Mouse (Mus musculus): Measurements from ENCODE around the gene Ablim1. TPM values are rescaled to one million over a fixed set of nuclear protein-coding genes. Genes with fewer than 3 reads are reported as not detected.

The Ablim1 gene
- polyA plus RNA-seq, 1 experiment from 2014 or later, result 16.4 TPM

GRCm38 (mm10) chr19:57240259-57240658 lies 74.5 kb downstream of the Ablim1 start:
- no peak for DNase-seq (ENCODE audit: low spot score)
- H3K36me3 ChIP-seq, result no peaks in the 10 kb centered on the region
- peaks cover 18% of the 10 kb centered on the region for H3K4me1 ChIP-seq
- no peak overlapping the region for H3K4me3 ChIP-seq
- WGBS, result 73% methylated on average over 6 of the region's 6 CpGs
- H3K27ac ChIP-seq, result no peak overlapping the region
- no peaks in the 10 kb centered on the region for H3K9me3 ChIP-seq (replicated peaks)
- no peaks in the 10 kb centered on the region for H3K27me3 ChIP-seq (ENCODE audit: low read depth, poor library complexity, severe bottlenecking)

- Histone ChIP-seq H3K36me3 (no peaks in the 10 kb centered on the region), H3K27me3 (ENCODE audit: low read depth, poor library complexity, severe bottlenecking) (no peaks in the 10 kb centered on the region), H3K9me3 (replicated peaks) (no peaks in the 10 kb centered on the region), H3K27ac (no peak overlapping the region), H3K4me3 (no peak overlapping the region), H3K4me1 (peaks cover 16% of the 10 kb centered on the region)
- WGBS, result 86% methylated on average over 11 of the region's 11 CpGs
- no peak for DNase-seq (ENCODE audit: low spot score)
Measured at GRCm38 (mm10) chr19:57239176-57239784, 75.4 kb downstream of the Ablim1 start.

- 80% methylated on average over 7 of the region's 7 CpGs for WGBS
- no peak overlapping the region for H3K27ac ChIP-seq
- H3K4me1 ChIP-seq, result peaks cover 14% of the 10 kb centered on the region
- H3K36me3 ChIP-seq, result no peaks in the 10 kb centered on the region
- no peak overlapping the region for H3K4me3 ChIP-seq
- H3K27me3 ChIP-seq (ENCODE audit: low read depth, poor library complexity, severe bottlenecking), result no peaks in the 10 kb centered on the region
- H3K9me3 ChIP-seq (replicated peaks), result no peaks in the 10 kb centered on the region
- DNase-seq (ENCODE audit: low spot score), result no peak
Measured at GRCm38 (mm10) chr19:57238461-57238860, 76.3 kb downstream of the Ablim1 start.

- peaks cover 14% of the 10 kb centered on the region for H3K4me1 ChIP-seq
- no peaks in the 10 kb centered on the region for H3K9me3 ChIP-seq (replicated peaks)
- 91% methylated on average over 6 of the region's 6 CpGs for WGBS
- no peak overlapping the region for H3K4me3 ChIP-seq
- H3K27ac ChIP-seq, result no peak overlapping the region
- DNase-seq (ENCODE audit: low spot score), result no peak
- no peaks in the 10 kb centered on the region for H3K36me3 ChIP-seq
- H3K27me3 ChIP-seq (ENCODE audit: low read depth, poor library complexity, severe bottlenecking), result no peaks in the 10 kb centered on the region
Measured at GRCm38 (mm10) chr19:57237534-57237933, 77.2 kb downstream of the Ablim1 start.

GRCm38 (mm10) chr19:57236647-57237046 lies 78.1 kb downstream of the Ablim1 start:
- 79% methylated on average over 15 of the region's 15 CpGs for WGBS
- peaks cover 7% of the 10 kb centered on the region for H3K4me1 ChIP-seq
- no peak for DNase-seq (ENCODE audit: low spot score)
- no peaks in the 10 kb centered on the region for H3K27me3 ChIP-seq (ENCODE audit: low read depth, poor library complexity, severe bottlenecking)
- H3K27ac ChIP-seq, result no peak overlapping the region
- H3K4me3 ChIP-seq, result no peak overlapping the region
- no peaks in the 10 kb centered on the region for H3K36me3 ChIP-seq
- no peaks in the 10 kb centered on the region for H3K9me3 ChIP-seq (replicated peaks)

- DNase-seq (ENCODE audit: low spot score), result no peak
- no peak overlapping the region for H3K27ac ChIP-seq
- no peaks in the 10 kb centered on the region for H3K36me3 ChIP-seq
- WGBS, result 96% methylated on average over 2 of the region's 2 CpGs
- H3K4me1 ChIP-seq, result peaks cover 1% of the 10 kb centered on the region; the same call in 1 of the 2 replicates
- no peaks in the 10 kb centered on the region for H3K27me3 ChIP-seq (ENCODE audit: low read depth, poor library complexity, severe bottlenecking)
- H3K9me3 ChIP-seq (replicated peaks), result no peaks in the 10 kb centered on the region
- no peak overlapping the region for H3K4me3 ChIP-seq
Measured at GRCm38 (mm10) chr19:57235931-57236330, 78.8 kb downstream of the Ablim1 start.

- 78% methylated on average over 4 of the region's 4 CpGs for WGBS
- no peaks in the 10 kb centered on the region for H3K27me3 ChIP-seq (ENCODE audit: low read depth, poor library complexity, severe bottlenecking)
- no peak overlapping the region for H3K27ac ChIP-seq
- no peaks in the 10 kb centered on the region for H3K9me3 ChIP-seq (replicated peaks)
- no peak overlapping the region for H3K4me3 ChIP-seq
- H3K36me3 ChIP-seq, result no peaks in the 10 kb centered on the region
- no peak for DNase-seq (ENCODE audit: low spot score)
- H3K4me1 ChIP-seq, result no peaks in the 10 kb centered on the region
Measured at GRCm38 (mm10) chr19:57230996-57231395, 83.7 kb downstream of the Ablim1 start.

GRCm38 (mm10) chr19:57229161-57229560 lies 85.6 kb downstream of the Ablim1 start:
- H3K27ac ChIP-seq, result no peak overlapping the region
- no peaks in the 10 kb centered on the region for H3K36me3 ChIP-seq
- no peak overlapping the region for H3K4me3 ChIP-seq
- no peak for DNase-seq (ENCODE audit: low spot score)
- H3K27me3 ChIP-seq (ENCODE audit: low read depth, poor library complexity, severe bottlenecking), result no peaks in the 10 kb centered on the region
- no peaks in the 10 kb centered on the region for H3K4me1 ChIP-seq
- no peaks in the 10 kb centered on the region for H3K9me3 ChIP-seq (replicated peaks)
- 92% methylated on average over 3 of the region's 3 CpGs for WGBS

- Histone ChIP-seq H3K9me3 (replicated peaks) (no peaks in the 10 kb centered on the region), H3K4me1 (no peaks in the 10 kb centered on the region), H3K27ac (no peak overlapping the region), H3K4me3 (no peak overlapping the region), H3K36me3 (no peaks in the 10 kb centered on the region), H3K27me3 (ENCODE audit: low read depth, poor library complexity, severe bottlenecking) (no peaks in the 10 kb centered on the region)
- WGBS, result 85% methylated on average over 4 of the region's 4 CpGs
- DNase-seq (ENCODE audit: low spot score), result no peak
Measured at GRCm38 (mm10) chr19:57228576-57228975, 86.1 kb downstream of the Ablim1 start.

- H3K36me3 ChIP-seq, result no peaks in the 10 kb centered on the region
- peaks cover 2% of the 10 kb centered on the region; the same call in 1 of the 2 replicates for H3K27me3 ChIP-seq (ENCODE audit: low read depth, poor library complexity, severe bottlenecking)
- H3K27ac ChIP-seq, result no peak overlapping the region
- H3K4me3 ChIP-seq, result no peak overlapping the region
- WGBS, result 91% methylated on average over 5 of the region's 5 CpGs
- H3K4me1 ChIP-seq, result peaks cover 11% of the 10 kb centered on the region
- DNase-seq (ENCODE audit: low spot score), result no peak
- no peaks in the 10 kb centered on the region for H3K9me3 ChIP-seq (replicated peaks)
Measured at GRCm38 (mm10) chr19:57224390-57224789, 90.3 kb downstream of the Ablim1 start.

- peaks cover 3% of the 10 kb centered on the region; the same call in 1 of the 2 replicates for H3K27me3 ChIP-seq (ENCODE audit: low read depth, poor library complexity, severe bottlenecking)
- H3K9me3 ChIP-seq (replicated peaks), result no peaks in the 10 kb centered on the region
- WGBS, result 95% methylated on average over 3 of the region's 3 CpGs
- H3K4me3 ChIP-seq, result no peak overlapping the region
- H3K4me1 ChIP-seq, result peaks cover 11% of the 10 kb centered on the region
- no peak for DNase-seq (ENCODE audit: low spot score)
- no peak overlapping the region for H3K27ac ChIP-seq
- no peaks in the 10 kb centered on the region for H3K36me3 ChIP-seq
Measured at GRCm38 (mm10) chr19:57223686-57224085, 91.0 kb downstream of the Ablim1 start.

- Histone ChIP-seq H3K27ac (no peak overlapping the region), H3K27me3 (ENCODE audit: low read depth, poor library complexity, severe bottlenecking) (peaks cover 3% of the 10 kb centered on the region; the same call in 1 of the 2 replicates), H3K9me3 (replicated peaks) (no peaks in the 10 kb centered on the region), H3K4me1 (peaks cover 11% of the 10 kb centered on the region), H3K4me3 (no peak overlapping the region), H3K36me3 (no peaks in the 10 kb centered on the region)
- no peak for DNase-seq (ENCODE audit: low spot score)
- 93% methylated on average over 6 of the region's 6 CpGs for WGBS
Measured at GRCm38 (mm10) chr19:57222657-57223056, 92.1 kb downstream of the Ablim1 start.

GRCm38 (mm10) chr19:57221684-57222235 lies 93.0 kb downstream of the Ablim1 start:
- H3K36me3 ChIP-seq, result no peaks in the 10 kb centered on the region
- H3K9me3 ChIP-seq (replicated peaks), result no peaks in the 10 kb centered on the region
- H3K4me3 ChIP-seq, result no peak overlapping the region
- 59% methylated on average over 7 of the region's 7 CpGs for WGBS
- no peak for DNase-seq (ENCODE audit: low spot score)
- H3K27ac ChIP-seq, result no peak overlapping the region
- H3K27me3 ChIP-seq (ENCODE audit: low read depth, poor library complexity, severe bottlenecking), result peaks cover 3% of the 10 kb centered on the region; the same call in 1 of the 2 replicates
- peaks cover 16% of the 10 kb centered on the region for H3K4me1 ChIP-seq

Measured in limb, embryonic 10.5 days (tissue).